Mouse (Mus musculus): ENCODE results near the gene Glyat.

DNA sequence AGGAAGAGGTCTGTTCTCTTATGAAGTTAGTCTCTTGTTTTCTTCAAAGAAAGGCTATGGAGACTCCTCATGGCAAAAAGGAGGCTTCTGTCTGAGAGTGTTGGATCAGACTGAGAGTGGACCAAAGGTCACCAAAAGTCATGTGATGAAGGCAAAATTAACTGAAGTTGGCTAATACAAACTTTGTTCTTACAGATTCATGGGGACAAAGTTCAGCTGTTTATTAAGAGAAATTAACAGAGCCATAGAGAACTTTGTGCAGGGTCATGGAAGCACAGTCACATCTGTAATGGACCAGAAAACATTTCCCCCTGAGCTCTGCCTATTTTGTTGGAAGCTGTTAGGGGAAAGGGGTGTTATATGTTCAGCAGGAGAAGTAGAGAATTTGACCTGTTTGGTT, 24.8 kb upstream of the Glyat start:
- TF ChIP-seq CTCF (IDR thresholded peaks at IDR 0.05; ENCODE audit: low read depth) (no peak), EP300 (IDR thresholded peaks at IDR 0.05; ENCODE audit: low read depth) (no peak)

Measured in heart, postnatal 0 days (tissue).